Mouse (Mus musculus) midbrain, embryonic 16.5 days (tissue): ENCODE measurements at regions not wholly inside any gene's neighbourhood (a gene's known extent, or its start where the extent isn't known, plus 50 kb on each side); places are given as distances from the start of the nearest gene placed in this dataset.

ENCODE experiments used
- ATAC-seq: fragments of 200-750 bp; cut with Nextera tagmentation; 2 replicates; pipeline ENCODE4 v1.8.0; 2017; ENCODE audit warnings: moderate TSS enrichment
- H3K27ac ChIP-seq: fragments of 300-500 bp; sonication (generic); 2 replicates; pipeline ENCODE4 v1.5.1; 2014; ENCODE audit warnings: mild to moderate bottlenecking, low read length, mixed read lengths
- H3K27me3 ChIP-seq: fragments of 300-500 bp; sonication (generic); 2 replicates; pipeline ENCODE4 v1.6.1; 2014; ENCODE audit warnings: low read depth, low read length, mixed read lengths; ENCODE audit not compliant: control insufficient read depth, insufficient read depth
- H3K36me3 ChIP-seq: fragments of 300-500 bp; sonication (generic); 2 replicates; pipeline ENCODE4 v1.6.1; 2014; ENCODE audit warnings: mild to moderate bottlenecking, low read length, moderate library complexity, mixed read lengths; ENCODE audit not compliant: control insufficient read depth, insufficient read depth
- H3K4me1 ChIP-seq: fragments of 300-500 bp; sonication (generic); 2 replicates; pipeline ENCODE4 v1.6.1; 2014; ENCODE audit warnings: mild to moderate bottlenecking, low read length, mixed read lengths; ENCODE audit not compliant: control insufficient read depth, insufficient read depth
- H3K4me2 ChIP-seq: fragments of 300-500 bp; sonication (generic); 2 replicates; pipeline ENCODE4 v1.6.1; 2014; ENCODE audit warnings: mild to moderate bottlenecking, low read length, mixed read lengths
- H3K4me3 ChIP-seq: fragments of 300-500 bp; sonication (generic); 2 replicates; pipeline ENCODE4 v1.5.1; 2014; ENCODE audit warnings: low read depth, mild to moderate bottlenecking, low read length, moderate library complexity, mixed read lengths
- H3K9ac ChIP-seq: fragments of 300-500 bp; sonication (generic); 2 replicates; pipeline ENCODE4 v1.6.1; 2014; ENCODE audit warnings: low read depth, low read length, mixed read lengths
- H3K9me3 ChIP-seq: fragments of 300-500 bp; sonication (generic); replicated peaks from 2 replicates; pipeline ENCODE4 v1.6.1; 2014; ENCODE audit warnings: mild to moderate bottlenecking, low read length, mixed read lengths; ENCODE audit not compliant: control insufficient read depth, poor library complexity, severe bottlenecking
- WGBS: fragments of 180-500 bp; shearing (Covaris S2); extraction: QIAGEN DNeasy Blood & Tissue Kit; methylation state at CpG from one replicate; pipeline ENCODE4 v1.1.7; 2014; 5-methylcytosine and 5-hydroxymethylcytosine counted together

- H3K4me2 ChIP-seq, result no peak overlapping the region
- WGBS, result 76% methylated on average over 5 of the region's 5 CpGs
- H3K27me3 ChIP-seq, result no peaks in the 10 kb centered on the region
- no peak overlapping the region for H3K27ac ChIP-seq
- no peaks in the 10 kb centered on the region for H3K36me3 ChIP-seq
- no peak for ATAC-seq
- no peak overlapping the region for H3K4me3 ChIP-seq
- H3K9me3 ChIP-seq, result no peaks in the 10 kb centered on the region
- no peak overlapping the region for H3K9ac ChIP-seq
- H3K4me1 ChIP-seq, result peaks cover 5% of the 10 kb centered on the region
Observed at GRCm38 (mm10) chr6:67159726-67160523, 78.1 kb upstream of the Serbp1 start.

GRCm38 (mm10) chr6:67159224-67159623 is 78.8 kb upstream of the Serbp1 start:
- ATAC-seq, result peak; percentile 37; the same call in 1 of the 2 replicates
- 10% methylated on average over 2 of the region's 2 CpGs for WGBS

GRCm38 (mm10) chr6:67158765-67159164 is 79.2 kb upstream of the Serbp1 start:
- H3K36me3 ChIP-seq, result no peaks in the 10 kb centered on the region
- no peaks in the 10 kb centered on the region for H3K9me3 ChIP-seq
- no peak overlapping the region for H3K4me3 ChIP-seq
- ATAC-seq, result peak; percentile 89
- H3K4me1 ChIP-seq, result peaks cover 5% of the 10 kb centered on the region
- H3K4me2 ChIP-seq, result peak overlapping the region; percentile 44
- H3K27me3 ChIP-seq, result no peaks in the 10 kb centered on the region
- 2% methylated on average over 10 of the region's 10 CpGs for WGBS
- no peak overlapping the region for H3K9ac ChIP-seq
- H3K27ac ChIP-seq, result no peak overlapping the region

More at GRCm38 (mm10) chr6:67159224-67159623, 78.8 kb upstream of the Serbp1 start:
- Histone ChIP-seq H3K4me3 (no peak overlapping the region), H3K27me3 (no peaks in the 10 kb centered on the region), H3K27ac (no peak overlapping the region), H3K9ac (no peak overlapping the region), H3K4me1 (peaks cover 5% of the 10 kb centered on the region), H3K36me3 (no peaks in the 10 kb centered on the region), H3K4me2 (no peak overlapping the region), H3K9me3 (no peaks in the 10 kb centered on the region)

- Histone ChIP-seq H3K9ac (no peak overlapping the region), H3K4me2 (no peak overlapping the region), H3K36me3 (no peaks in the 10 kb centered on the region), H3K9me3 (no peaks in the 10 kb centered on the region), H3K27me3 (no peaks in the 10 kb centered on the region), H3K4me3 (no peak overlapping the region), H3K27ac (no peak overlapping the region), H3K4me1 (no peaks in the 10 kb centered on the region)
- 77% methylated on average over 3 of the region's 3 CpGs for WGBS
- no peak for ATAC-seq
Observed at GRCm38 (mm10) chr6:67152845-67153468, 85.0 kb upstream of the Serbp1 start.

GRCm38 (mm10) chr6:67151515-67151914 is 86.5 kb upstream of the Serbp1 start:
- H3K9ac ChIP-seq, result no peak overlapping the region
- H3K9me3 ChIP-seq, result no peaks in the 10 kb centered on the region
- WGBS, result 92% methylated on average over 2 of the region's 2 CpGs
- no peak overlapping the region for H3K4me3 ChIP-seq
- H3K36me3 ChIP-seq, result no peaks in the 10 kb centered on the region
- no peak overlapping the region for H3K4me2 ChIP-seq
- no peak overlapping the region for H3K27ac ChIP-seq
- no peak for ATAC-seq
- H3K4me1 ChIP-seq, result no peaks in the 10 kb centered on the region
- no peaks in the 10 kb centered on the region for H3K27me3 ChIP-seq

- ATAC-seq, result no peak
- Histone ChIP-seq H3K9me3 (no peaks in the 10 kb centered on the region), H3K36me3 (no peaks in the 10 kb centered on the region), H3K9ac (no peak overlapping the region), H3K4me1 (no peaks in the 10 kb centered on the region), H3K4me2 (no peak overlapping the region), H3K27ac (no peak overlapping the region), H3K4me3 (no peak overlapping the region), H3K27me3 (no peaks in the 10 kb centered on the region)
- WGBS, result 83% methylated on average over 2 of the region's 2 CpGs
Observed at GRCm38 (mm10) chr6:67149425-67149824, 88.6 kb upstream of the Serbp1 start.

GRCm38 (mm10) chr6:67146708-67147107 is 91.3 kb upstream of the Serbp1 start:
- Histone ChIP-seq H3K27ac (no peak overlapping the region), H3K36me3 (no peaks in the 10 kb centered on the region), H3K27me3 (no peaks in the 10 kb centered on the region), H3K4me1 (no peaks in the 10 kb centered on the region), H3K9me3 (no peaks in the 10 kb centered on the region), H3K9ac (no peak overlapping the region), H3K4me2 (no peak overlapping the region), H3K4me3 (no peak overlapping the region)
- ATAC-seq, result peak; percentile 21; the same call in 1 of the 2 replicates
- 18% methylated on average over 4 of the region's 4 CpGs for WGBS

GRCm38 (mm10) chr6:67145969-67146368 is 92.0 kb upstream of the Serbp1 start:
- no peak for ATAC-seq
- H3K4me2 ChIP-seq, result no peak overlapping the region
- 54% methylated on average over 5 of the region's 5 CpGs for WGBS
- no peaks in the 10 kb centered on the region for H3K36me3 ChIP-seq
- no peaks in the 10 kb centered on the region for H3K9me3 ChIP-seq
- no peak overlapping the region for H3K9ac ChIP-seq
- no peak overlapping the region for H3K4me3 ChIP-seq
- H3K4me1 ChIP-seq, result no peaks in the 10 kb centered on the region
- no peak overlapping the region for H3K27ac ChIP-seq
- H3K27me3 ChIP-seq, result no peaks in the 10 kb centered on the region

GRCm38 (mm10) chr6:67144946-67145716 is 92.8 kb upstream of the Serbp1 start:
- Histone ChIP-seq H3K4me3 (no peak overlapping the region), H3K36me3 (no peaks in the 10 kb centered on the region), H3K9me3 (no peaks in the 10 kb centered on the region), H3K4me2 (no peak overlapping the region), H3K9ac (no peak overlapping the region), H3K27me3 (no peaks in the 10 kb centered on the region), H3K4me1 (no peaks in the 10 kb centered on the region), H3K27ac (no peak overlapping the region)
- no peak for ATAC-seq
- 76% methylated on average over 13 of the region's 13 CpGs for WGBS
